12 mouse cellular contexts compared by ENCODE assay signal in genomic region chr13:41360272-41360815, GRCm38 (mm10).
DNase-seq lines count a peak whose midpoint lies in the region; ATAC-seq and TF ChIP-seq lines count a peak whose summit lies in the region.
"Had no signal": no experiment of that assay in that cellular context is flagged by ENCODE, and none has a peak within 500 bp of the region (broad histone marks: within the 10 kb centered on the region; RNA-seq: fewer than 3 reads in every experiment).

No protein-coding gene starts in this region.

- no peak for TF ChIP-seq POLR2A in cerebellum, adult 2 months (IDR thresholded peaks at IDR 0.05; ENCODE audit: borderline replicate concordance, insufficient read depth, low read length)

- H3K4me1 ChIP-seq in heart, embryonic 15.5 days (replicated peaks): peaks cover 33% of the 10 kb centered on the region
- H3K4me1 ChIP-seq in embryonic facial prominence, embryonic 10.5 days: peaks cover 62% of the 10 kb centered on the region
- H3K4me1 ChIP-seq in hindbrain, embryonic 13.5 days (replicated peaks): peaks cover 40% of the 10 kb centered on the region
- H3K4me1 ChIP-seq in midbrain, embryonic 13.5 days (replicated peaks): peaks cover 52% of the 10 kb centered on the region
- no peaks in the 10 kb centered on the region for H3K4me1 ChIP-seq in cerebellum, adult 2 months (ENCODE audit: control insufficient read depth, insufficient read depth, low read length)

- no peak for TF ChIP-seq CTCF in cerebellum, adult 2 months (IDR thresholded peaks at IDR 0.05; ENCODE audit: borderline replicate concordance, insufficient read depth, low read depth, low read length)

- no peak for DNase-seq in heart, adult 9 months (ENCODE audit: low spot score in 2 of 2)
- peak; percentile 31 for DNase-seq in embryonic facial prominence, embryonic 10.5 days (ENCODE audit: low spot score)
- no peak for DNase-seq in gastrocnemius, adult 18-20 months (ENCODE audit: low spot score)
- DNase-seq in yolk sac, embryonic 10.5 days (ENCODE audit: low spot score): no peak
- DNase-seq in cerebellum, adult 2 months: no peak
- DNase-seq: gastrocnemius, postnatal 10 days; kidney, postnatal 14 days; liver, embryonic 13.5 days; right cerebral cortex, postnatal 25 days had no signal

- no peak overlapping the region for H3K4me3 ChIP-seq in heart, embryonic 15.5 days
- H3K4me3 ChIP-seq in embryonic facial prominence, embryonic 10.5 days: peak overlapping the region; percentile 61
- H3K4me3 ChIP-seq in hindbrain, embryonic 13.5 days: no peak overlapping the region
- no peak overlapping the region for H3K4me3 ChIP-seq in midbrain, embryonic 13.5 days (replicated peaks)
- H3K4me3 ChIP-seq in cerebellum, adult 2 months (replicated peaks; ENCODE audit: insufficient read depth, low read depth, low read length): no peak overlapping the region

- no peaks in the 10 kb centered on the region for H3K9me3 ChIP-seq in heart, embryonic 15.5 days (replicated peaks)
- H3K9me3 ChIP-seq in embryonic facial prominence, embryonic 10.5 days: no peaks in the 10 kb centered on the region
- H3K9me3 ChIP-seq in hindbrain, embryonic 13.5 days: no peaks in the 10 kb centered on the region
- no peaks in the 10 kb centered on the region for H3K9me3 ChIP-seq in midbrain, embryonic 13.5 days
- H3K9me3 ChIP-seq: liver, embryonic 13.5 days had no signal

- WGBS in heart, embryonic 15.5 days: 50% methylated on average over 8 of the region's 8 CpGs
- 21% methylated on average over 8 of the region's 8 CpGs for WGBS in embryonic facial prominence, embryonic 10.5 days
- 16% methylated on average over 8 of the region's 8 CpGs for WGBS in hindbrain, embryonic 13.5 days
- 12% methylated on average over 8 of the region's 8 CpGs for WGBS in midbrain, embryonic 13.5 days
- WGBS in cerebellum, adult 2 months: 49% methylated on average over 8 of the region's 8 CpGs

- H3K27ac ChIP-seq in heart, embryonic 15.5 days: no peak overlapping the region
- H3K27ac ChIP-seq in embryonic facial prominence, embryonic 10.5 days (replicated peaks): peak overlapping the region; percentile 87
- H3K27ac ChIP-seq in hindbrain, embryonic 13.5 days: no peak overlapping the region
- no peak overlapping the region for H3K27ac ChIP-seq in midbrain, embryonic 13.5 days
- H3K27ac ChIP-seq in cerebellum, adult 2 months (ENCODE audit: insufficient read depth, low read length): no peak overlapping the region
- H3K27ac ChIP-seq: liver, embryonic 13.5 days had no signal

- H3K4me2 ChIP-seq in heart, embryonic 15.5 days: peak overlapping the region; percentile 78
- peak overlapping the region; percentile 79 for H3K4me2 ChIP-seq in hindbrain, embryonic 13.5 days
- H3K4me2 ChIP-seq in midbrain, embryonic 13.5 days (replicated peaks): peak overlapping the region; percentile 71

- ATAC-seq in heart, embryonic 15.5 days (replicated peaks; ENCODE audit: insufficient number of reproducible peaks, insufficient read depth, low FRiP score, low read depth): no peak
- no peak for ATAC-seq in hindbrain, embryonic 13.5 days (ENCODE audit: low FRiP score)
- no peak for ATAC-seq in midbrain, embryonic 13.5 days

- H3K36me3 ChIP-seq in heart, embryonic 15.5 days: no peaks in the 10 kb centered on the region
- no peaks in the 10 kb centered on the region for H3K36me3 ChIP-seq in embryonic facial prominence, embryonic 10.5 days (replicated peaks)
- no peaks in the 10 kb centered on the region for H3K36me3 ChIP-seq in hindbrain, embryonic 13.5 days
- no peaks in the 10 kb centered on the region for H3K36me3 ChIP-seq in midbrain, embryonic 13.5 days
- H3K36me3 ChIP-seq: liver, embryonic 13.5 days had no signal

- H3K27me3 ChIP-seq in heart, embryonic 15.5 days: no peaks in the 10 kb centered on the region
- peaks cover 13% of the 10 kb centered on the region; the same call in 1 of the 2 replicates for H3K27me3 ChIP-seq in embryonic facial prominence, embryonic 10.5 days (replicated peaks; ENCODE audit: low read depth, poor library complexity, severe bottlenecking)
- peaks cover 13% of the 10 kb centered on the region for H3K27me3 ChIP-seq in hindbrain, embryonic 13.5 days
- no peaks in the 10 kb centered on the region; the same call in 1 of the 2 replicates for H3K27me3 ChIP-seq in midbrain, embryonic 13.5 days
- no peaks in the 10 kb centered on the region for H3K27me3 ChIP-seq in cerebellum, adult 2 months (ENCODE audit: control insufficient read depth, insufficient read depth, low read length)

- no peak overlapping the region for H3K9ac ChIP-seq in heart, embryonic 15.5 days
- H3K9ac ChIP-seq in hindbrain, embryonic 13.5 days: no peak overlapping the region
- no peak overlapping the region for H3K9ac ChIP-seq in midbrain, embryonic 13.5 days (replicated peaks)
- H3K9ac ChIP-seq: liver, embryonic 13.5 days had no signal
